Mouse (Mus musculus) lung, postnatal 0 days (tissue): ENCODE results near the gene Wiz.

Experiments used
- CTCF ChIP-seq: IDR thresholded peaks from 2 replicates; pipeline ENCODE4 v1.5.1; 2016; ENCODE audit warnings: antibody characterized with exemption, mild to moderate bottlenecking
- EP300 ChIP-seq: IDR thresholded peaks from 2 replicates; pipeline ENCODE4 v1.6.1; 2016; ENCODE audit warnings: antibody characterized with exemption, mild to moderate bottlenecking, control low read depth

DNA sequence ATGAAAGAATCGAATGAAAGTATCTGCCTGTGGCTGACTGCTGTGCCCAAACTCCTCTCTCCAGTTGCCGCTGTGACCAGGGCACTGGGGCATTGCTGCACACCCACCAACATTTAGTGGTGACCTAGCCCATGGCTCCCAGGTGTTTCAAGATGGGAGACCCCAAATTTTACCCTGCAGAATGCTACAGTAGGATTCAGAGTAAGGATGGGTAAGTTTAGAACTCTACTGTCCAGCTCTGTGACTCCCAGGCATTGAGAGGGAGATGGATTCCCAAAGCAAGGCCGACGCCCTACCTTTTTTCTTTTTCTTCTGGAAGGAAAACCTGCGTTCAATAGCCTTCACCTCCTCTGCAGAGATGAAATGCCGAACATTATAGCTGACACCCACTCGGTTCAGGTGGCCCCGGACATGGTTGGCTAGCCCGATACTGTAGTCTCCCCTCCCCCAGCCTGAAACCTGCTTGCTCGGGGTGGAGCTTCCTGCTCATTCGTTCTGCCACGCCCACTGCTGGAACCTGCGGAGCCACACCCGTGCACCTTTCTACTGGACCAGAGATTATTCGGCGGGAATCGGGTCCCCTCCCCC lies 20.2 kb downstream of the Wiz start:
- TF ChIP-seq CTCF (no peak), EP300 (no peak)
